Mouse (Mus musculus) heart, embryonic 13.5 days (tissue): ENCODE data around the gene Lsm7. TPM values are rescaled to one million over a fixed set of nuclear protein-coding genes. Genes with fewer than 3 reads are reported as not detected.
"Not testable (repeated sequence)": the region's sequence is repeated elsewhere in the genome, so short reads cannot be mapped to it uniquely, and the experiment has no call there.

Experiments
- ATAC-seq: fragments of 200-750 bp; cut with Nextera tagmentation; 2 replicates; pipeline ENCODE4 v1.8.0; 2017; ENCODE audit warnings: moderate TSS enrichment; ENCODE audit not compliant: insufficient number of reproducible peaks, low FRiP score, low TSS enrichment; ENCODE audit errors: extremely low read depth
- H3K27ac ChIP-seq: fragments of 300-500 bp; sonication (generic); replicated peaks from 2 replicates; pipeline ENCODE4 v1.5.1; 2015; ENCODE audit warnings: moderate library complexity, mild to moderate bottlenecking, inconsistent platforms
- H3K27me3 ChIP-seq: fragments of 300-500 bp; sonication (generic); replicated peaks from 2 replicates; pipeline ENCODE4 v1.6.1; 2015; ENCODE audit warnings: mild to moderate bottlenecking, inconsistent platforms
- H3K36me3 ChIP-seq: fragments of 300-500 bp; sonication (generic); 2 replicates; pipeline ENCODE4 v1.6.1; 2015; ENCODE audit warnings: mild to moderate bottlenecking, inconsistent platforms
- H3K4me1 ChIP-seq: fragments of 300-500 bp; sonication (generic); 2 replicates; pipeline ENCODE4 v1.6.1; 2015; ENCODE audit warnings: inconsistent platforms
- H3K4me2 ChIP-seq: fragments of 300-500 bp; sonication (generic); 2 replicates; pipeline ENCODE4 v1.6.1; 2015; ENCODE audit warnings: inconsistent platforms, mild to moderate bottlenecking, moderate library complexity
- H3K4me3 ChIP-seq: fragments of 300-500 bp; sonication (generic); 2 replicates; pipeline ENCODE4 v1.5.1; 2015; ENCODE audit warnings: moderate library complexity, mild to moderate bottlenecking, inconsistent platforms
- H3K9ac ChIP-seq: fragments of 300-500 bp; sonication (generic); 2 replicates; pipeline ENCODE4 v1.6.1; 2015; ENCODE audit warnings: inconsistent platforms, mild to moderate bottlenecking, moderate library complexity
- H3K9me3 ChIP-seq: fragments of 300-500 bp; sonication (generic); 2 replicates; pipeline ENCODE4 v1.6.1; 2016; ENCODE audit warnings: inconsistent platforms
- WGBS: fragments of 180-500 bp; shearing (Covaris S2); methylation state at CpG from one replicate; pipeline ENCODE4 v1.1.7; 2015; ENCODE audit warnings: mixed read lengths; 5-methylcytosine and 5-hydroxymethylcytosine counted together
- polyA plus RNA-seq: library from polyadenylated mRNA; unstranded; fragments of >200 nt; fragmentation: Nextera tagmentation; extraction: Ambion mirVana; gene quantifications from 2 replicates; pipeline ENCODE4 v1.2.1, GENCODE M21; 2015

The Lsm7 gene
- polyA plus RNA-seq, 1 experiment from 2014 or later = 157 TPM

- Histone ChIP-seq H3K9me3 (peaks cover 5% of the 10 kb centered on the region; the same call in 1 of the 2 replicates), H3K27ac (no peak overlapping the region), H3K4me3 (0 out of 2 replicates have a peak overlapping the region, but pooled peaks have one; percentile 2), H3K27me3 (peaks cover 39% of the 10 kb centered on the region), H3K36me3 (peaks cover 30% of the 10 kb centered on the region), H3K4me2 (no peak overlapping the region), H3K4me1 (peaks cover 52% of the 10 kb centered on the region), H3K9ac (0 out of 2 replicates have a peak overlapping the region, but pooled peaks have one; percentile 1)
- WGBS = 6% methylated on average over 9 of the region's 9 CpGs
- no peak for ATAC-seq
Measured at GRCm38 (mm10) chr10:80831136-80831535, 23.9 kb downstream of the Lsm7 start.

GRCm38 (mm10) chr10:80829359-80830278 lies 25.4 kb downstream of the Lsm7 start:
- 50% methylated on average over 1 of the region's 1 CpGs for WGBS
- peaks cover 24% of the 10 kb centered on the region for H3K27me3 ChIP-seq
- no peak overlapping the region for H3K27ac ChIP-seq
- H3K4me2 ChIP-seq = peak overlapping the region; percentile 14; the same call in 1 of the 2 replicates
- peaks cover 4% of the 10 kb centered on the region; the same call in 1 of the 2 replicates for H3K9me3 ChIP-seq
- H3K4me1 ChIP-seq = peaks cover 45% of the 10 kb centered on the region
- no peak for ATAC-seq
- H3K36me3 ChIP-seq = peaks cover 30% of the 10 kb centered on the region
- peak overlapping the region; percentile 6; the same call in 1 of the 2 replicates for H3K4me3 ChIP-seq
- peak overlapping the region; percentile 15; the same call in 1 of the 2 replicates for H3K9ac ChIP-seq

DNA sequence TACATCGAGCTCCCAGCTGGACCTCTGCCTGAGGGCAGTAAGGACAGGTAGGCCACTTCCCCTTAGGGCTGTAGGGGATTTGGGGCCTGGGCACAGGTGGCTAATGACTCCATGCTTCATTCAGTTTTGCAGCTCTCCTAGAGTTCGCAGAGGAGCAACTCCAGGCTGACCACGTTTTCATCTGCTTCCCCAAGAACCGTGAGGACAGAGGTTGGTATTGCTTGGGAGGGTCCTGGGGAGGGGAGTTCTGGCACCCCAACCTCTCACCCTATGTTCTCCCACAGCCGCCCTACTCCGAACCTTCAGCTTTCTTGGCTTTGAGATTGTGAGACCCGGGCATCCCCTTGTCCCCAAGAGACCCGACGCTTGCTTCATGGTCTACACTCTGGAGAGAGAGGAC lies 26.4 kb downstream of the Lsm7 start:
- peak overlapping the region; percentile 91 for H3K4me2 ChIP-seq
- H3K4me3 ChIP-seq = peak overlapping the region; percentile 80
- peaks cover 45% of the 10 kb centered on the region for H3K4me1 ChIP-seq
- peaks cover 30% of the 10 kb centered on the region for H3K36me3 ChIP-seq
- ATAC-seq, H3K9me3 ChIP-seq, H3K27ac ChIP-seq: not testable (repeated sequence)
- peak overlapping the region; percentile 95 for H3K9ac ChIP-seq
- H3K27me3 ChIP-seq = peaks cover 14% of the 10 kb centered on the region
- 82% methylated on average over 7 of the region's 9 CpGs for WGBS

GRCm38 (mm10) chr10:80827870-80828420 lies 27.1 kb downstream of the Lsm7 start:
- WGBS = 67% methylated on average over 10 of the region's 10 CpGs
- no peak overlapping the region for H3K27ac ChIP-seq
- peaks cover 30% of the 10 kb centered on the region for H3K36me3 ChIP-seq
- H3K9me3 ChIP-seq = no peaks in the 10 kb centered on the region
- peak overlapping the region; percentile 91 for H3K4me2 ChIP-seq
- no peak for ATAC-seq
- H3K9ac ChIP-seq = peak overlapping the region; percentile 95
- peak overlapping the region; percentile 80 for H3K4me3 ChIP-seq
- H3K4me1 ChIP-seq = peaks cover 45% of the 10 kb centered on the region
- peaks cover 8% of the 10 kb centered on the region for H3K27me3 ChIP-seq

DNA sequence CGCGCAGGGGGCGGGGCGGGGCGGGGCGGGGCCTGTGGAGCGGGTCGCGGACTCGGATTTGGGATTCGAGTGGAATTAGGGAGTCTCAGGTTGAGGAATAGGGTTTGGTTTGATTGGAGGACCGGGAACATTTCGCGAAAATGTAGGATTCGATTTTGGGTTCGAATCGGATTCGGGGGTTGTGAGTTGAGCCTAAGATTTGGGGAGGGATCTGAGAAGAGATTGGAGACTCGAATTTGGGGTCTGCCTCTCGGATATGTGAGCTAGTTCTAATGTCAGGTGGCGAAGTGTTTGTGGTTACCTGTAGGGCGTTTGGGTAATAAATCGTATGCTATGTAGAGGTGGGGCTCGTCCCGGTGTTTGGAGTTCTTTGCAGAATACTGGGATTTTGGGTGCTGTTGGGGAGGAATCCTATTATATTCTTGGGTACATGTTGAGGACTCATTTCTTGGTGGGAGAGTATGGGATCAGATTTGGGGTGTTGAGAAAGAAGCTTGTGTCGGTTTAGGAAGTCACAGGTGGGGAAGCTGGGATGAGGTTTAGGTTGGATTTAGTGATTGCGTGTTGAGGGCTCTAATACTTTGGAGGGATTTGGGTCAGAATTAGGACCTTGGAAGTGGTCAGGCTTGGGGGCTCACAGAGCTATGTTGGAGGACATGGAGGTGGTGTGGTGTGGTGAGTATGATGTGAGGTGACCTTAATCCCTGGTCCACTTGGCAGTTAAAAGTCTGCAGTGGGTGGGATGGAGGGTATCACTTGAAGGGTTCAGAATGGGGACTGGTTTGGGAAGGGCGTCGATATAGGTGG lies 27.7 kb downstream of the Lsm7 start:
- Histone ChIP-seq H3K9ac (peak overlapping the region; percentile 95), H3K4me3 (peak overlapping the region; percentile 80), H3K27me3 (peaks cover under 1% of the 10 kb centered on the region; the same call in 1 of the 2 replicates), H3K27ac (peak overlapping the region; percentile 93), H3K4me1 (peaks cover 45% of the 10 kb centered on the region), H3K4me2 (peak overlapping the region; percentile 91), H3K36me3 (peaks cover 30% of the 10 kb centered on the region), H3K9me3 (no peaks in the 10 kb centered on the region)
- 7% methylated on average over 27 of the region's 29 CpGs for WGBS
- ATAC-seq = no peak

DNA sequence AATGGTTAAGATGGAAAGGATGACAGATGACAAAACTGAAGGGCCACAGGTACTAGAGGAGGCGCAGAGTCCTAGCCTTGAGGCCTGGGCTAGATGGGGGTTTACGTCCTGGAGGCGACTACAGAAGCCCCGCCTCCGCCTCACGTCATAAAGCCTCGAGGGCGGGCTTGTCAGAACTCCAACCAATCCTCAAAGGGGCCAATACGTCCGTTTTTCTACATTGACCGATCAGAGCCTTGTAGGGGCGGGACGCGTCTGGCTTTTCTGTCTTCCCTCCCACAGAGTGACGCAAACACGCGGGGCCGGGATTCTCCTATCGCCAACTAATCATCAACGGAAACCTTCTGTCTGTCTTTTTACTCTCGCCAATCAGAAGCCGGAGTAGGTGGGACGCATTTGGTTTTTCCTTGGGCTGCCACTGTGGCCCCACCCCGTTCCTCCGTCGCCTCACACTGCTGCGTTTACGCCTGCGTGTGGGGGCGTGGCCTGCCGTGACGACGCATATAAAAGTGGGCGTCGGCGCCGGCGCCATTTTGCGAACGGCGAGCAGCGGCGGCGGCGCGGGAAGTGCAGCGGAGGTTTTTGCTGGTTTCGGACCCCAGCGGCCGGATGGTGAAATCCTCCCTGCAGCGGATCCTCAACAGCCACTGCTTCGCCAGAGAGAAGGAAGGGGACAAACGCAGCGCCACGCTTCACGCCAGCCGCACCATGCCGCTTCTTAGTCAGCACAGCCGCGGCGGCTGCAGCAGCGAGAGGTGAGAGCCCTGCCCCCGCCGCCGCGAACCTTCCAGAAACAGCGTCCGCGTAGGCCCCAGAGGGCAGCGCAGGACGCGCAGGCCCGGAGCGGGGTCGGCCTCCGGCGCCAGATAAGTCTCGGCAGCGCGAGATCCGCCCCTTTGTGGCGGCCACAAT lies 28.6 kb downstream of the Lsm7 start, which contains the start of gene Oaz1:
Gene Oaz1, plus strand, starts transcription at position 506 of the 912 bp plus-strand sequence.
- H3K27me3 ChIP-seq = no peaks in the 10 kb centered on the region
- H3K9me3 ChIP-seq = no peaks in the 10 kb centered on the region
- peak; percentile 95 for ATAC-seq
- H3K36me3 ChIP-seq = peaks cover 30% of the 10 kb centered on the region
- H3K4me3 ChIP-seq = peak within 1 kb of the TSS; percentile 80
- WGBS = under 1% methylated on average over 74 of the region's 82 CpGs
- H3K27ac ChIP-seq = peak within 1 kb of the TSS; percentile 93
- peaks cover 40% of the 10 kb centered on the region for H3K4me1 ChIP-seq
- H3K4me2 ChIP-seq = peak within 1 kb of the TSS; percentile 91
- peak within 1 kb of the TSS; percentile 95 for H3K9ac ChIP-seq

- Histone ChIP-seq H3K9me3 (no peaks in the 10 kb centered on the region), H3K4me2 (no peak overlapping the region), H3K4me3 (no peak overlapping the region), H3K4me1 (peaks cover 24% of the 10 kb centered on the region), H3K9ac (no peak overlapping the region), H3K27me3 (no peaks in the 10 kb centered on the region), H3K27ac (no peak overlapping the region), H3K36me3 (peaks cover 19% of the 10 kb centered on the region)
- no peak for ATAC-seq
- WGBS = 72% methylated on average over 2 of the region's 2 CpGs
Measured at GRCm38 (mm10) chr10:80824827-80825226, 30.2 kb downstream of the Lsm7 start.

DNA sequence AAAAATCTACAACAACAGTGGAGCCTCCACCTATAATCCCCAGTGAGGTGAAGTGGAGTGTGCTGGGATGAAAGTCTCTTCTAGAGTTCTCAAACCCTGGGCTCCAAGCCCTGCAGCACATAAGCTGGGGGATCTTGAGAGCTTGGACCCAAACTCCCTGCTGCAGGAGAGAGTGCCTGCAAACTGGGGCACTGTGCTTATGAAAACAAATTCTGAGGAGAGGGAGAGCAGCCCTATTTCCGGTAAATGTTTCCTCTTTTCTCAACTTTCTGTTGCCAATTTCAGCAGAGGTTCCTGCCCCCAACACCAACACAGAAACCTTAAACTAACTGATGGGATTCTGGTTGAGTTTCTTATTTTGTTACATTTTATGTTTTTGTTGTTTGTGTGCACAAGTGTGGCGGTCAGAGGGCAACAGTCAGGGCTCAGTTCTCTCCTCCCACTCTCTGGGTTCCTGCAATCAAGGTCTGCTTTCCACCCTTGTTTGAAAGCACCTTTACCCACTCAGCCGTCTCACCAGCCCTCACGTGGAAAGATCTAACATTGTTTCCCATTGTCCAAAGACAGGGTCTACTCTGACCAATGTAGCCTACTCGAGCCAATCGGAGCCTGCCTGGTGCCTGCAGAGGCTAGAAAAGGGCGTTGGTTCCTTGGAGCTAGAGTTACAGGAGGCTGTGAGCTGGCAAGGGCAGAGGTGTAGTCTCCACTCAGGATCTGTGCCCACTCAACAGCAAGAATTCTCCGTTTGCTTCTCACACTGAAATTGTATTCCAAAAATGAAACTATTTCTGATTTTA lies 31.0 kb downstream of the Lsm7 start:
- ATAC-seq = no peak
- H3K9ac ChIP-seq = no peak overlapping the region
- no peaks in the 10 kb centered on the region for H3K27me3 ChIP-seq
- H3K4me1 ChIP-seq = peaks cover 17% of the 10 kb centered on the region
- H3K27ac ChIP-seq = peak overlapping the region; percentile 29; the same call in 1 of the 2 replicates
- WGBS = 54% methylated on average over 8 of the region's 8 CpGs
- H3K36me3 ChIP-seq = peaks cover 11% of the 10 kb centered on the region
- no peak overlapping the region for H3K4me3 ChIP-seq
- 0 out of 2 replicates have a peak overlapping the region, but pooled peaks have one; percentile 13 for H3K4me2 ChIP-seq
- H3K9me3 ChIP-seq = no peaks in the 10 kb centered on the region

DNA sequence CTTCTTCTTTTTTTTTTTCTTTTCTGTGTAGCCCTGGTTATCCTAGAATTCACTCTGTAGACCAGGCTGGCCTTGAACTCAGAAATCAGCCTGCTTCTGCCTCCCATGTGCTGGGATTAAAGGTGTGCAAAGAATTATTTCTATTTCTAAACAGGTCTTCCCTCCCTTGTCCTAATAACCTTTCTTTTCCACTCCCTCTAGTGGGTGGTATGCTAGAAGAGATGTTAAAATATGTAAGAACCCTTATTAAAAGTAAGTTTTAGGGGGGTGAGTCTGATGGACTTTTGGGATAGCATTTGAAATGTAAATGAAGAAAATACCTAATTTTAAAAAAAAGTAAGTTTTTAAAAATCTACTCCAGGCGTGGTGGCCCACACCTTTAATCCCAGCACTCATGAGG lies 31.7 kb downstream of the Lsm7 start:
- Histone ChIP-seq H3K4me1 (peaks cover 16% of the 10 kb centered on the region), H3K4me2 (no peak overlapping the region), H3K36me3 (peaks cover 6% of the 10 kb centered on the region), H3K4me3 (no peak overlapping the region), H3K27me3 (no peaks in the 10 kb centered on the region), H3K9me3 (no peaks in the 10 kb centered on the region), H3K27ac (no peak overlapping the region), H3K9ac (no peak overlapping the region)
- no peak for ATAC-seq
- WGBS = 87% methylated on average over 1 of the region's 1 CpGs
